Mouse (Mus musculus) hindbrain, embryonic 16.5 days (tissue): ENCODE measurements at regions not wholly inside any gene's neighbourhood (a gene's known extent, or its start where the extent isn't known, plus 50 kb on each side); places are given as distances from the start of the nearest gene placed in this dataset.

ENCODE experiments used
- ATAC-seq: fragments of 200-750 bp; cut with Nextera tagmentation; 2 replicates; pipeline ENCODE4 v1.8.0; 2017; ENCODE audit warnings: moderate TSS enrichment, moderate library complexity
- H3K27ac ChIP-seq: fragments of 300-500 bp; sonication (generic); 2 replicates; pipeline ENCODE4 v1.5.1; 2014; ENCODE audit warnings: low read depth, mild to moderate bottlenecking, control low read depth, low read length, moderate library complexity
- H3K27me3 ChIP-seq: fragments of 300-500 bp; sonication (generic); replicated peaks from 2 replicates; pipeline ENCODE4 v1.6.1; 2014; ENCODE audit warnings: low read length; ENCODE audit not compliant: control insufficient read depth, insufficient read depth
- H3K36me3 ChIP-seq: fragments of 300-500 bp; sonication (generic); 2 replicates; pipeline ENCODE4 v1.6.1; 2014; ENCODE audit warnings: mild to moderate bottlenecking, low read length, moderate library complexity, mixed read lengths; ENCODE audit not compliant: control insufficient read depth, insufficient read depth
- H3K4me1 ChIP-seq: fragments of 300-500 bp; sonication (generic); 2 replicates; pipeline ENCODE4 v1.6.1; 2014; ENCODE audit warnings: low read depth, low read length; ENCODE audit not compliant: control insufficient read depth, insufficient read depth
- H3K4me2 ChIP-seq: fragments of 300-500 bp; sonication (generic); 2 replicates; pipeline ENCODE4 v1.6.1; 2014; ENCODE audit warnings: mild to moderate bottlenecking, low read length, control low read depth, moderate library complexity
- H3K4me3 ChIP-seq: fragments of 300-500 bp; sonication (generic); 2 replicates; pipeline ENCODE4 v1.5.1; 2014; ENCODE audit warnings: mild to moderate bottlenecking, low read length, control low read depth, moderate library complexity
- H3K9ac ChIP-seq: fragments of 300-500 bp; sonication (generic); 2 replicates; pipeline ENCODE4 v1.6.1; 2014; ENCODE audit warnings: low read depth, mild to moderate bottlenecking, control low read depth, low read length, moderate library complexity
- H3K9me3 ChIP-seq: fragments of 300-500 bp; sonication (generic); 2 replicates; pipeline ENCODE4 v1.6.1; 2014; ENCODE audit warnings: mild to moderate bottlenecking, low read length, moderate library complexity; ENCODE audit not compliant: control insufficient read depth
- WGBS: fragments of 180-500 bp; shearing (Covaris S2); extraction: QIAGEN DNeasy Blood & Tissue Kit; methylation state at CpG from one replicate; pipeline ENCODE4 v1.1.7; 2014; 5-methylcytosine and 5-hydroxymethylcytosine counted together

DNA sequence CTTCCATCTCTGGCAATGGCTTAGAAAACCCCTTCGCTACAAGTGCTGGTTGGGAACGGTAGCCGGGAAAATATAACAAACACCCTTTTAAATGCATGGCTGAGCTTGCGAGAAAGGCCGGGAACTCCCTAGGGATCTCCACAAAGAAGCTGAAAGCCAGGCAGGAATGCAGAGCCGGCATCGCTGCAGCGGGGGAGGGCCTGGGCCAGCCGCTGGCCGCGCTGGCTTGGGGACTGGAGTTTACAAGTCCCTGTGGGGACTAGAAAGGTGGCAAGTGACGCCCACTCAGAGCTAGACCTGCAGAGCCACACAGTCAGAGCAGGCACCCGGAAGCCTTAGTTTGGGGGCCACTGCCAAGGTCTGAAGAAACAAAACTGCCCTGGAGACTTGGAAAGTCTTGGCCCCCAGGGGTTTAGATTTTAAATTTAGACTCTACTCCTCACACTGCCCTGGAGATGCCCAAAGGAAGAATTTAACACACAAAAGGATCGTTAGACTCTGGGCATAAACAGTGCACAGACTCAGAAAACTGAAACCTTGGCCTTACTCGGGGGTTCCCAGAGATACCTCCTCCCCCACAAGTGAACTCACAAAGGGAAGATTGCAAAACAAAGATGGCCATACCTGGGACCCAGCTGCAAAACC lies 59.4 kb downstream of the 1700001O22Rik start:
- Histone ChIP-seq H3K27ac (peak overlapping the region; percentile 85), H3K9ac (peak overlapping the region; percentile 51), H3K36me3 (no peaks in the 10 kb centered on the region), H3K27me3 (no peaks in the 10 kb centered on the region), H3K4me3 (no peak overlapping the region), H3K4me1 (peaks cover 16% of the 10 kb centered on the region), H3K9me3 (no peaks in the 10 kb centered on the region), H3K4me2 (peak overlapping the region; percentile 41)
- ATAC-seq: peak; percentile 79
- WGBS: 2% methylated on average over 15 of the region's 15 CpGs

DNA sequence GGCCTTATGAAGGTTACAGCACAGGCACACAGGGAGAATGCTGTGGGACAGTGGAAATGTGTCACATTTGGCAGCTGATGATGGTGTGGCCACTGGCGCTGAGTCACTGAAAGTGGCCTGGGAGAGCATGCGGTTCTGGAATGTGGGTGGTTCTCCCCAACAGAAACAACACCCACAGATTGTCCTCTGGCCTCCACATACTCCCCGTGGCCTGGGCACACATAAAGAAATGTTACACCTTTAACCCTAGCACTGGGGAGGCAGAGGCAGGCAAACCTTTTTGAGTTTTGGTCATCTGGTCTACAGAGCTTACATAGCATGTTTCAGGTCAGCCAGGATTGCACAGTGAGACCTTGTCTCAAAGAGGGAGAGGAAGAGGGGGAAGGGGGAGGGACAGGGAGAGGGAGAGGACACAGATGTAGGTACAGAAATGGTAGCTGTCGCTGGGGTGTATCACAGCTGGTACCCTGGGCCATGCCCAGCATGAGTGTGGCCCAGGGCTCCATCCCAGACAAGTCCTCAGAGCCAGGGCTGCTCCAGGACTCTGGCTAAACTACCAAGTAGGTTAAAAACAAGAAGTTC lies 60.1 kb downstream of the 1700001O22Rik start:
- Histone ChIP-seq H3K9ac (peak overlapping the region; percentile 51; the same call in 1 of the 2 replicates), H3K4me3 (no peak overlapping the region), H3K36me3 (no peaks in the 10 kb centered on the region), H3K27me3 (no peaks in the 10 kb centered on the region), H3K4me2 (no peak overlapping the region), H3K4me1 (peaks cover 16% of the 10 kb centered on the region), H3K27ac (peak overlapping the region; percentile 85), H3K9me3 (no peaks in the 10 kb centered on the region)
- WGBS: 22% methylated on average over 4 of the region's 4 CpGs
- peak; percentile 49 for ATAC-seq

DNA sequence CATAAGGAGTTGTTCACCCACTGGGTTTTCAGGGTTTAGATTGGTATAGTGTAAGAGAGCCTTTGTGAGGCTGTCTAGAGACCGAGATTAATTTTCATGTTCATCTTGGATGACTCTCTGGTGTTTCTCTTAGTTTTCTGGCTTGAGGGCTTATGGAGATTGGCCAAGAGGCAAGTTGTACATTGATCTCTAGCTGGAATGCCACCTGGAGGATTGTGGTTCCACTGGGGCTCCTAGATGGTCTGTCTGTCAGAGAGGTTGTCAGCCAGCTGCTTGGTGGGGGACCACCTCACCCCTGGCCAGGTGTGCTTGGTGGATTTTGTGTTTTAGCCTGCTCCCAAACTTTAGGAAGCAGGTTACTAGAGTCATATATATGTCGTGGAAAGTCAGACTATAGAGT lies 62.0 kb downstream of the 1700001O22Rik start:
- Histone ChIP-seq H3K4me1 (peaks cover 16% of the 10 kb centered on the region), H3K9ac (no peak overlapping the region), H3K9me3 (no peaks in the 10 kb centered on the region), H3K27me3 (no peaks in the 10 kb centered on the region), H3K36me3 (no peaks in the 10 kb centered on the region), H3K4me3 (no peak overlapping the region), H3K27ac (no peak overlapping the region), H3K4me2 (no peak overlapping the region)
- 82% methylated on average over 2 of the region's 2 CpGs for WGBS
- ATAC-seq: no peak

DNA sequence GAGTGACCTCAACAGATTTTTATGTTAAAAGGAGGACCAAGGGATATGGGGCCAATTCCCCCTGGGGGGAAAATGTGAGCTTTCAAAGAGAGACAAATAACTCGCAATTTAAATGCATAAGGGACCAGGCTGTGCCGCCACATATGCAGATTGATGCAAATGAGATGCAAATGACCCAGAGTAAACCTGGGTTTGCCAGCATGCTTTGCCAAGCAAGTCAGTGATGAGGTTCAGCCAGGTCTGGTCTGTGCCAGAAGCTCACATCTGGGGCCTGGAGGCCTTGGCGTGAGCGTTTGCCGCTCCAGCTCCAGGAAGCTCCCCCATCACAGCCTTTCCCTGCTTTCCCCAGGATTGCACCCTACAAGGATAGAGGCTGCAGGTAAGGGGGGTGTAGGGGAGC lies 65.7 kb downstream of the 1700001O22Rik start:
- Histone ChIP-seq H3K4me1 (no peaks in the 10 kb centered on the region; the same call in 1 of the 2 replicates), H3K9me3 (no peaks in the 10 kb centered on the region), H3K9ac (no peak overlapping the region), H3K4me2 (no peak overlapping the region), H3K27me3 (no peaks in the 10 kb centered on the region), H3K36me3 (no peaks in the 10 kb centered on the region), H3K4me3 (no peak overlapping the region), H3K27ac (peak overlapping the region; percentile 62)
- 22% methylated on average over 5 of the region's 5 CpGs for WGBS
- peak; percentile 84 for ATAC-seq

DNA sequence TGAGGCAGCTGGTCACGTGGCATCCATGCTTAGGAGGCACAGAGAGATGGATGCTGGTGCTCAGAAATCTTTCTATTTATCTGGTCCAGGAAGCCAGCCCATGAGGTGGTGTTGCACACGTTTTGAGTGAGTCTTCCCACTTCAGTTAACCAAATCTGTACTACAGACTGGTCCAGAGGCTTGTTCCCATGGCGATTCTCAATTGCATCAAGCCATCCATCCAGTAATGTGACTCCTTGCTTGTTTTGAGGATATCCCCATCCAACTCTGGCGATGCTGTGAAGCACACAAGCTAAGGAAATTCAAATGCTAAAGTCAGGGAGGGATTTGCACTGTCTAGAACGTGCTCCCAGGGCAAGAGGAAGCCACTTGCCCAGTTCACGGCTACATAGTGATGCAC lies 66.8 kb downstream of the 1700001O22Rik start:
- Histone ChIP-seq H3K9ac (no peak overlapping the region), H3K4me1 (no peaks in the 10 kb centered on the region; the same call in 1 of the 2 replicates), H3K4me2 (no peak overlapping the region), H3K27me3 (no peaks in the 10 kb centered on the region), H3K4me3 (no peak overlapping the region), H3K27ac (no peak overlapping the region), H3K9me3 (peaks cover 4% of the 10 kb centered on the region; the same call in 1 of the 2 replicates), H3K36me3 (no peaks in the 10 kb centered on the region)
- 45% methylated on average over 6 of the region's 6 CpGs for WGBS
- ATAC-seq: no peak

DNA sequence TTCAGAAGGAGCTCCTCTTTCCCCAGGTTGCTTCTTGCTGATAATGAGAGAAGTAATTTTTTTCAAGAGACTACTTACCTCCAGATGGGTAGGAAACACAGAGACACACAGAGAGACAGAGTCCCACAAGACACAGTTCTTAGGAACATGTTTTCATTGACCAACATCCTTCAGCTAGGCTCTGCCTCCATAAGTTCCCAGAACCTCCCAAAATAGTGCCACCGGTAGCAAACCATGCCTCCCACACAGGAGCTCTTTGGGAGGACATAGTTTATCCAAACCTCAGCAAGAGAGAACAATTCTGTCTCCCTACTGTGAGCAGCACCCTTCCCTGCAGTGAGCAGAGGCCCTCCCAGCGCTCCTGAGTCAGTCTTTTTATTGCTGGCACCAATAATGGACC lies 67.2 kb downstream of the 1700001O22Rik start:
- no peak overlapping the region for H3K9ac ChIP-seq
- H3K9me3 ChIP-seq: peaks cover 6% of the 10 kb centered on the region; the same call in 1 of the 2 replicates
- no peaks in the 10 kb centered on the region; the same call in 1 of the 2 replicates for H3K4me1 ChIP-seq
- no peak for ATAC-seq
- H3K27ac ChIP-seq: no peak overlapping the region
- H3K36me3 ChIP-seq: no peaks in the 10 kb centered on the region
- WGBS: 40% methylated on average over 2 of the region's 2 CpGs
- no peak overlapping the region for H3K4me2 ChIP-seq
- H3K27me3 ChIP-seq: no peaks in the 10 kb centered on the region
- no peak overlapping the region for H3K4me3 ChIP-seq

DNA sequence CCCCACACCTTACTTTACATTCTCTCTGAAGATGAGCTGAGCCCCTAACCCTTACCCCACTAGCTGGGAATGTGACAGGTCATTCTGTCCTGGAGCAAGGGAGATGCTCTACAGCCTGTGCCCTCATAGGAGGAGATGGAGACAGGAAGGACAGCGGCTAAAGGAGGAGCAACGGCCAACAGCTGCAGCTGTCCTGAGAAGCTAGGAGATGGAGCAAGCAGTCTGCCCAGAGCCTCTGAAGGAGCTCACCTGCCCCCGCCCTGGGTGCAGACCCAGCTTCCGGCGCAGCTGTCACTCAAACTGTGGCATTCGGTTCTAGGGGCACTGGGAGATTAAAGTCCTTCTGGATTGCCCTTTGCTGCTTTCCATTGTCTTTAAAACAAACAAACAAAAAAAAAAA lies 69.6 kb downstream of the 1700001O22Rik start:
- WGBS: 36% methylated on average over 6 of the region's 6 CpGs
- H3K9ac ChIP-seq: 0 out of 2 replicates have a peak overlapping the region, but pooled peaks have one; percentile 24
- no peak for ATAC-seq
- H3K27ac ChIP-seq: no peak overlapping the region
- H3K4me3 ChIP-seq: no peak overlapping the region
- no peaks in the 10 kb centered on the region for H3K27me3 ChIP-seq
- peaks cover 6% of the 10 kb centered on the region; the same call in 1 of the 2 replicates for H3K9me3 ChIP-seq
- H3K36me3 ChIP-seq: no peaks in the 10 kb centered on the region
- H3K4me2 ChIP-seq: no peak overlapping the region
- no peaks in the 10 kb centered on the region; the same call in 1 of the 2 replicates for H3K4me1 ChIP-seq

DNA sequence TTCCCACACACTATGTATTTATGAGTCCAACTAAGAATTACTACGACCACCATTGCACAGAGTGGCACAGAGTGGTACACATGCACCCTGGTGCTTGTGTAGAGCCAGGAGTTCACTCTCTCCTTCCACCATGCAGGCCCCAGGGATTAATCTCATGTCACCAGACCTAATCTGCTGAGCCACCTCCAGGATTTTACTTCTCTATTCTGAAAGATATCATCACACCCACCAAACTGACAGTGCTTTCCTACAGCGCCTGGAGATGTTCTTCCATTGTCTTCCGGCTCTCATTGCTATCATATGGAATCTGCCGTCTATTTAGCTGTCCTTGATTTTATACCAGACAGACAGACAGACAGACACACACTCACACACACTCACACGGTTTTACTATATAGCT lies 71.6 kb downstream of the 1700001O22Rik start:
- 92% methylated on average over 5 of the region's 5 CpGs for WGBS
- ATAC-seq: no peak

DNA sequence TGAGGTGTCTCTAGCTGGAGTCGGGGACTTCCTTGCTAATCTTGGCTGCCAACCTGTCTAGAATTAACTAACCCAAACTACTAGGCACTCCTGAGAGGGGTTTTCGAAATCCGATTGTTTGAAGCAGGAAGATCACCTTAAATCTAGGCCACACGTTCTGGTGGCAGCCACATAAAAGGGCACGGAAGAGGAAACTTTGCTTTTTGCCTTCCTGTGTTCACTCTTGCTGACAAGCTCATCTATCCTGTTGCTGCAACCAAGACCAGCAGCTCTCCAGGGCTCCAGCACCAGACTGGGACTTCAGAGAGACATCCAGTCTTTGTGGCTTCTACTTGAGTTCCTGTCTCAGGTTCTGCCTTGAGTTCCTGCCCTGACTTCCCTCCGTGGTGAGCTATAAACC lies 75.5 kb downstream of the 1700001O22Rik start:
- H3K4me1 ChIP-seq: peaks cover 26% of the 10 kb centered on the region
- no peak overlapping the region for H3K4me2 ChIP-seq
- WGBS: 90% methylated on average over 6 of the region's 6 CpGs
- peaks cover 6% of the 10 kb centered on the region; the same call in 1 of the 2 replicates for H3K9me3 ChIP-seq
- H3K4me3 ChIP-seq: no peak overlapping the region
- H3K9ac ChIP-seq: no peak overlapping the region
- H3K27ac ChIP-seq: no peak overlapping the region
- ATAC-seq: no peak
- no peaks in the 10 kb centered on the region for H3K27me3 ChIP-seq
- H3K36me3 ChIP-seq: no peaks in the 10 kb centered on the region

More for the DNA sequence above, 71.6 kb downstream of the 1700001O22Rik start:
- Histone ChIP-seq H3K27ac (no peak overlapping the region), H3K4me2 (no peak overlapping the region), H3K4me3 (no peak overlapping the region), H3K4me1 (no peaks in the 10 kb centered on the region; the same call in 1 of the 2 replicates), H3K36me3 (no peaks in the 10 kb centered on the region), H3K9ac (no peak overlapping the region), H3K27me3 (no peaks in the 10 kb centered on the region), H3K9me3 (peaks cover 6% of the 10 kb centered on the region; the same call in 1 of the 2 replicates)
